ENCODE assay signal across 20 mouse cellular contexts in the genomic region with DNA sequence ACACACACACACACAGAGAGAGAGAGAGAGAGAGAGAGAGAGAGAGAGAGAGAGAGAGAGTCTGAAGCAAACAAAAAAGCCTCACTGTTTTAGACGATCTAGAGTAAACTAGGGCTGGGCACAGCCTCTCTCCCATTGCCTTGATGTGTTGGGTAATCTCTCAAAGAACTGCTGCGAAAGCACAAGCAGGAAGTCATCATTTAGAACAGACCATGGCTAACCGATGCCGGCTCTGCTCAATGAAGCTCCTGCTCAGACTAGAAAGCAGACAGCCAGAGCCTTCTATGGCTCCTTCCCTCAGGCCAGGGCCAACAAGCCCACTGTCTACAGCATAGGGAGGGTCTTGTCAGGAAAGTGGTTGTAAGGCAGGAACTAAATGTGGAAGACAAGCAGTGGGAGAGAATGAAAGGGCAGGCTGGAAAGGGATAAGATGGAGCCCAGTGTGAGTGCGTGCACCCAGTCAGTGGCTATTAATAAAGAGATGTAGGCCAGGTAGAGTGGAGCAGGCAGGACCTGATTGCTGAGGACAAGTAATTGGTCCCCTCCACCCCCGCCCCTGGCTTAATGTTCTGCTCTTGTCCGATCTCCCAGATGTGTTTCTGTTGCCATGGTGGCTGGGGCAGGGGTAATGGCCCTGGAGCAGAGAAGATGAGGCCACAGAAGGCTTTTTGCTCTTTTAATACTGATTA. TPM values are rescaled to one million over a fixed set of nuclear protein-coding genes. Genes with fewer than 3 reads are reported as not detected.
DNase-seq lines count a peak whose midpoint lies in the region; ATAC-seq lines count a peak whose summit lies in the region.
"Had no signal": no experiment of that assay in that cellular context is flagged by ENCODE, and none has a peak within 500 bp of the region (broad histone marks: within the 10 kb centered on the region; RNA-seq: fewer than 3 reads in every experiment).

No protein-coding gene starts in this region.

- peaks cover 2% of the 10 kb centered on the region; the same call in 1 of the 2 replicates for H3K27me3 ChIP-seq in forebrain, embryonic 12.5 days
- H3K27me3 ChIP-seq in forebrain, embryonic 11.5 days (ENCODE audit: control insufficient read depth, insufficient read depth, low read length): no peaks in the 10 kb centered on the region
- H3K27me3 ChIP-seq in limb, embryonic 12.5 days: no peaks in the 10 kb centered on the region; the same call in 1 of the 2 replicates
- H3K27me3 ChIP-seq in limb, embryonic 10.5 days (ENCODE audit: low read depth, poor library complexity, severe bottlenecking): no peaks in the 10 kb centered on the region
- H3K27me3 ChIP-seq: embryonic facial prominence, embryonic 12.5 days had no signal

- peak overlapping the region; percentile 63; the same call in 1 of the 2 replicates for H3K27ac ChIP-seq in forebrain, embryonic 12.5 days
- H3K27ac ChIP-seq in forebrain, embryonic 11.5 days (ENCODE audit: low read depth, low read length): no peak overlapping the region
- no peak overlapping the region for H3K27ac ChIP-seq in limb, embryonic 12.5 days
- H3K27ac ChIP-seq in limb, embryonic 10.5 days: no peak overlapping the region
- H3K27ac ChIP-seq: embryonic facial prominence, embryonic 12.5 days; heart, embryonic 13.5 days; layer of hippocampus, adult 2 months; left cerebral cortex, adult 2 months had no signal

- no peak overlapping the region for H3K4me2 ChIP-seq in forebrain, embryonic 12.5 days
- H3K4me2 ChIP-seq in forebrain, embryonic 11.5 days (ENCODE audit: low read depth, low read length, severe bottlenecking): no peak overlapping the region
- no peak overlapping the region for H3K4me2 ChIP-seq in limb, embryonic 12.5 days
- H3K4me2 ChIP-seq: embryonic facial prominence, embryonic 12.5 days; heart, embryonic 13.5 days had no signal

- H3K36me3 ChIP-seq in forebrain, embryonic 12.5 days (replicated peaks): no peaks in the 10 kb centered on the region
- H3K36me3 ChIP-seq in forebrain, embryonic 11.5 days (ENCODE audit: control insufficient read depth, insufficient read depth, low read length): no peaks in the 10 kb centered on the region
- H3K36me3 ChIP-seq in limb, embryonic 12.5 days: no peaks in the 10 kb centered on the region
- no peaks in the 10 kb centered on the region for H3K36me3 ChIP-seq in limb, embryonic 10.5 days
- H3K36me3 ChIP-seq: embryonic facial prominence, embryonic 12.5 days; G1E; heart, embryonic 13.5 days had no signal

- no peak overlapping the region for H3K9ac ChIP-seq in forebrain, embryonic 12.5 days
- H3K9ac ChIP-seq in forebrain, embryonic 11.5 days (ENCODE audit: low read length): no peak overlapping the region
- 0 out of 2 replicates have a peak overlapping the region, but pooled peaks have one; percentile 18 for H3K9ac ChIP-seq in limb, embryonic 12.5 days (replicated peaks)
- H3K9ac ChIP-seq: embryonic facial prominence, embryonic 12.5 days; heart, embryonic 13.5 days had no signal

- WGBS in forebrain, embryonic 12.5 days: 70% methylated on average over 7 of the region's 7 CpGs
- WGBS in forebrain, embryonic 11.5 days: 76% methylated on average over 7 of the region's 7 CpGs
- WGBS in limb, embryonic 12.5 days: 60% methylated on average over 7 of the region's 7 CpGs
- 78% methylated on average over 7 of the region's 7 CpGs for WGBS in limb, embryonic 10.5 days

- H3K9me3 ChIP-seq in forebrain, embryonic 12.5 days: no peaks in the 10 kb centered on the region
- no peaks in the 10 kb centered on the region for H3K9me3 ChIP-seq in forebrain, embryonic 11.5 days (ENCODE audit: control insufficient read depth, low read length)
- H3K9me3 ChIP-seq in limb, embryonic 12.5 days: no peaks in the 10 kb centered on the region
- no peaks in the 10 kb centered on the region for H3K9me3 ChIP-seq in limb, embryonic 10.5 days (replicated peaks)
- H3K9me3 ChIP-seq: embryonic facial prominence, embryonic 12.5 days; G1E; heart, embryonic 13.5 days had no signal

- no peak for DNase-seq in forebrain, embryonic 11.5 days (ENCODE audit: low spot score)
- no peak for DNase-seq in limb, embryonic 10.5 days (ENCODE audit: low spot score)
- DNase-seq in MN1 (ENCODE audit: low spot score): peak; percentile 25
- DNase-seq in retina, embryonic 14.5 days (ENCODE audit: low spot score): no peak
- no peak for DNase-seq in kidney, postnatal 14 days
- DNase-seq: adrenal gland, postnatal 14 days; cerebellum, postnatal 25 days; gastrocnemius, postnatal 36 days; heart, postnatal 4 days; kidney, adult 8-10 months; lung, adult 18-20 months; right cerebral cortex, postnatal 14 days had no signal

- no peak for ATAC-seq in forebrain, embryonic 12.5 days (ENCODE audit: low FRiP score)
- ATAC-seq in forebrain, embryonic 11.5 days (replicated peaks; ENCODE audit: low FRiP score): no peak
- ATAC-seq in limb, embryonic 12.5 days (ENCODE audit: insufficient number of reproducible peaks, insufficient read depth, low FRiP score, low TSS enrichment, low read depth): no peak
- peak; percentile 44 for ATAC-seq in inflammation-experienced regulatory T-cells, adult 6 months

- H3K4me3 ChIP-seq in forebrain, embryonic 12.5 days (replicated peaks): no peak overlapping the region
- H3K4me3 ChIP-seq in forebrain, embryonic 11.5 days (ENCODE audit: low read depth, low read length): no peak overlapping the region
- no peak overlapping the region for H3K4me3 ChIP-seq in limb, embryonic 12.5 days (replicated peaks)
- no peak overlapping the region for H3K4me3 ChIP-seq in limb, embryonic 10.5 days
- H3K4me3 ChIP-seq: embryonic facial prominence, embryonic 12.5 days; heart, embryonic 13.5 days; layer of hippocampus, adult 2 months; left cerebral cortex, adult 2 months had no signal

- peaks cover 9% of the 10 kb centered on the region for H3K4me1 ChIP-seq in forebrain, embryonic 12.5 days
- H3K4me1 ChIP-seq in forebrain, embryonic 11.5 days (replicated peaks; ENCODE audit: control insufficient read depth, insufficient read depth, low read length): no peaks in the 10 kb centered on the region; the same call in 1 of the 2 replicates
- H3K4me1 ChIP-seq in limb, embryonic 12.5 days (replicated peaks): 0 out of 2 replicates have a peak, but pooled peaks cover 3% of the 10 kb centered on the region
- peaks cover 7% of the 10 kb centered on the region for H3K4me1 ChIP-seq in limb, embryonic 10.5 days

RNA-seq across cellular contexts. Expression of a gene that starts 21.0 kb away (rescaled TPM):
- 0.09 and 0.27 TPM in 2 replicates for polyA plus RNA-seq in forebrain, embryonic 12.5 days (2016; fragmentation: Nextera tagmentation; extraction: Ambion mirVana)
- 0.15 and 0.41 TPM in 2 replicates for polyA plus RNA-seq in forebrain, embryonic 11.5 days (2014; fragmentation: Nextera tagmentation; extraction: Ambion mirVana)
- polyA plus RNA-seq in limb, embryonic 12.5 days (2016; fragmentation: Nextera tagmentation; extraction: Ambion mirVana): 0.64 and 0.69 TPM in 2 replicates
- 0.28 and 0.41 TPM in 2 replicates for polyA plus RNA-seq in limb, embryonic 10.5 days (2016; fragmentation: Nextera tagmentation; extraction: Ambion mirVana)
- polyA plus RNA-seq in inflammation-experienced regulatory T-cells, adult 6 months (2017; shearing (Covaris generic)): 100 to 1,000 TPM; 108 to 140 (median 136) TPM

Comparison
In these comparisons a context has a peak if more than half of its experiments do, and no peak if none do; other contexts are left out.
1. RNA of a gene that starts 21.0 kb away (polyA plus RNA-seq): 108 to 140 TPM in inflammation-experienced regulatory T-cells, adult 6 months; 0.64 to 0.69 TPM in limb, embryonic 12.5 days, 0.28 to 0.41 TPM in limb, embryonic 10.5 days, 0.09 to 0.27 TPM in forebrain, embryonic 12.5 days and 0.15 to 0.41 TPM in forebrain, embryonic 11.5 days; every median in the first group is over 10 times any median in the second.